Mouse (Mus musculus) adrenal gland, postnatal 4 days (tissue): ENCODE results near the gene Atrip. TPM values are rescaled to one million over a fixed set of nuclear protein-coding genes. Genes with fewer than 3 reads are reported as not detected.

Experiments
- DNase-seq, 2 experiments: peaks; one replicate each; pipeline ENCODE4 v3.0.0; 2021 to 2022; ENCODE audit warnings: low spot score in 2 of 2, mixed read lengths in 2 of 2
- total RNA-seq, 2 experiments: library from RNA; stranded (reverse); gene quantifications; 2 replicates each; pipeline ENCODE4 v1.2.3; 2021

Gene Atrip
- total RNA-seq, 2 experiments from 2014 or later = 20.7 to 21.3 TPM

DNA sequence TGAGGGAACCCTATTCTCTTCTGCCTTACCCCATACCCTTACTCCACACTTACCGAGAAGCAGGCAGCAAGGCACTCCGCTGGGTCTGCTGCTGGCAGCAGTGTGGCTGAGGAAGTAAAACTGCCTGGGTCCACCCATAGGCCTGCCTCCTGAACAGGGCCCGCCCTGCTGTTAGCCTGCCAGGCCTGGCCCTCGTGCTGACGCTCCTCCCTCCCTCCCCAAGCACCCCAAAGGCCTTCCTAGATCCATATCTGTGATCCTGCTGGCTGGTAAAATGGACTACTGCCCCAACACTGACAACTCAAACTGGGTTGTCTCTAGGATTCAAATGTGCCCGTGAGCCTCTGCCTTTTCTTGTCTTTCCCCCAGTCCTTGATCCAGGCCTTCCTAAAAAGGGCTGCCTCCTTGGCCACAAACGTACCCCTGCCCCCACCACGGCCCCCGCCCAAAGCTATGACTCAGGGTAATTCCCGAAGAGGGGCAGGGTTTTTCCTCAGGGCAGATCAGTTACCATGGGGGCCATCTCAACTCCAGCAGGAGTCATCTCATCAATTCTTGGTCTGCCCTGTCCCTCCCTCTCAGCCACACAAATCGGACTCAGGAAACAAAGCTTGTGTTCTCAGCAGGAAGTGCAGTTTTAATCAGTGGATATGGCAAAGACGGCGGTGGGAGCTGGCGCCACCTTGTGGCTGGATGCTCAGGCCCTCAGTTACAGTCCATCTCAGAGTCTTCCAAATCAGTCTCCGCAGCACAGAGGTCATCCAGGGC, 14.6 kb downstream of the Atrip start, which contains the start of gene Trex1:
Trex1 (minus strand) TSS at position 599 of the 768 bp plus-strand sequence.
- peak; percentile 53 to 76 for DNase-seq

DNA sequence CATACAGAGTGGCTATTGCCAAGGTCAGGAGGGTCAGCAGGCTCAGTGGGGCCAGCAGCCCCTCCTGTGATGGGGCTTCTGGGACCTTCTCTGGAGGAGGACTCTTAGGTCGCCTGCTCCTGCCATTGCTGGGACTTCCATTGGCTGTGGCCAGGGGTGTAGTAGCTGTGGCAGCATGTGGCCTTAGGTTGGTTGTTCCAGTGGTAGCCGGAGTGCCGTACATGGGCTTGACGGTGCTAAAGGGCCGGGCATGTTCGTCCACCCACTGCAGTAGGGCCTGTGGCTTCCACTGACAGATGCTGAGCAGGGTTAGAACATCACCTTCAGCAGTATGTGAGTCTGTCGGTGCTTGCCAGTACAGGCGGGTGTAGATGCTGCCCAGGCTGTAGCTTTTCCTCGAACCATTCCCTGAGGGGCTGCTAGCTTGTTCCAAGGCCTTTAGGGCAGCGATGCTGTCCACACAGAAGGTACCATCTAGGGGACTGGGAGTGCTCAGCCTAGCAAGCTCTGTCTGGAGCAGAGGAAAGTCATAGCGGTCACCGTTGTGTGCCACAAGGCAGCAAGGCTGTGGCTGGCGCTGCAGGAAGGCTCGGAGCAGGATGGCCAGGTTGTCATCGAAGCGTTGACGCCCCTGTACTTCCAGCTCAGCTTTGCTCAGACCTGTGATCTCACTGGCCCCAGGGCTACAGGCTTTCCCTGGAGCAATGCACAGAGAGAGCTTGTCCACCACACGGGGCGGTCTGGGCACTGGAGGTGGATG, 15.7 kb downstream of the Atrip start:
- DNase-seq = no peak

DNA sequence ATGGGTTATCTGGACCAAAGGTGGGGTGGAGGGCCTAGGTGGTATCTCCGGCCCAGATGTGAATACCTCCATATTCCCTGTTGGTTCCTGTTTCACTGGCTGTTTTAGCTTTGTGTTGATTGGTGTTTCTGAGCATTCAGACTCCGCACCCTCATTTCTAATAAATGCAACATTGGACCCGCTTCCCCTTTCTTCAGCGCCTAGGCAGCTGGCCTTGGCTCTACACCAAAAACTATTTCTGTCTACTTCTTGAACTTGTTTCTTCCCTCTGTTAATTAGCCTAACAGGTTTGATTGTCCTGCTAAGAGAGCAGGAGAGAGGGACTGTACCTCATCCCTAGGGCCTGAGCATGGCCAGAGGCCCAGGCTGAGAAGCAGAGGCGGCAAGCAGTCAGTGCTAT, 16.4 kb downstream of the Atrip start:
- DNase-seq = no peak

DNA sequence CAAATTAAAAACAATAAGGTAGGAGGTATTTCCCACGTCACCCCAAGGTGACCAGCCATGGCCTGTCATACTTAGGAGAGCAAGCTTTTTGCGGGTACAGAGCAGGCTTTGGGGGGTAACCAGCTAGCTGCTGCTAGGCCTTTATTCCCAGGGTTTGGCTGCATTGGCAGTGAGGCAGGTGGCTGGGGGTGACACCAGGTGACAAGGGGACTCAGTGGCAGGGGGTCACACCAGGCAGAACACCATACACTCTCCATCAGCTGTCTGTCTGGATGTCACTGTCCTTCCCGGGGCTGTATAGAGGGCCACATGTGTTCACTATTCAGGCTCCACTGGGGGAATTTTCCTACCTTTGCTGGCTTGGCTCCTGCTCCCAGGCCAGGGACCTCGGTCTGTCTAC, 17.0 kb downstream of the Atrip start:
- no peak for DNase-seq

DNA sequence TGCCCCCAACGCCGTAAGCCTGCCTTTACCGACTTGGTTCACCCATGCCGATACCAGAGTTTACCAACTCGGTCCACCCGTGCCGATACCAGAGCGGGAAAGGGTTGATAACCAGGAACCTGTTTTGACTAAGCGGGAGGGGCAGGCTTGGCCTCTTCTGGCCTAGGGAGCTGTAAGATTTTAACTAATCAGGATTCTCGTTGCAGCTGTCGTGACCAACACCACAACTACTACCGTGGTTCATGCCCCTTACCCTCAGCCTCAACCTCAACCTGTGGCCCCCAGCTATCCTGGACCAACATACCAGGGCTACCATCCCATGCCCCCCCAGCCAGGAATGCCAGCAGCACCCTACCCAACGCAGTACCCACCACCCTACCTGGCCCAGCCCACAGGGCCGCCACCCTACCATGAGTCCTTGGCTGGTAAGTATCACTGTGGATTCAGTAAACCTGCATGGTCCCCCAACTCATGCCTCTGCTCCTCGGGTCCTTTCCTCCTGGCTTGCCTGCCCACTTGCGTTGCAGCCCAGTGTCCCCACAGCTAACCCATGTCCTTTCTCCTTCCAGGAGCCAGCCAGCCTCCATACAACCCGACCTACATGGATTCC, 17.7 kb downstream of the Atrip start:
- DNase-seq = no peak

DNA sequence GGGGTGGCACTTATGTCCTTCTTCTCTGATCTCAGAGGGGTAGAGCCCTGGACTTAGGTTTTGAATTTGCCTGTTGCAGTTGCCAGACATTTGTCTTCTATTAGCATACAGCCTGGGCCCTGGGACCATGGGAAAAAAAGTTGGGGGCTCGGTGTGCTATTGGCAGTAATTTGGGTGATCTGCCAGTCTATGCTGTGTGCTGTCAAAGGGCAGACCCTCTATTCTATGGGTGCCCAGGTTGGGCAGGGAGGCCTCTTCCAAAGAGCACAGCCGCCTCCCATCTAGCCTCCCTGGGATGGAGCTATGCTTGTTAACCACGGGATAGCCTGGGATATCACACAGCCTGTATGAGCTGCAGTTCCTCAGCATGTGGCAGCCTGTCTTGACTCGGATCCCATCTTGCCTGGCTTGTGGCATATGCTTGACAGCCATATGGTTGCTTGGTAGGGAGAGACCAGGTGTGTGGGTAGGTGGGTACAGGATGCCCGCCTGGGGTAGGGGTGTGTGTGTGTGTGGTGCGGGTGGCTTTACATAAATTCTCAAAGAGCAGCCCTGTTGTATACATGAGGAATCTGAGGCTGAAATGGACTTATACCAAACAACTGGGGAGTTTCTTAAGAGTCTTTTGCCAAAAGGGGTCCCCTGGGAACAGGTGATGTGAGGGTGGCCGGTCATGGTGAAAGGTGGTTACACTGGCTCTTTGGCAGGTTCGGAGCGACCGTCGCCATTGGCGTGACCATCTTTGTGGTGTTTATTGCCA, 18.5 kb downstream of the Atrip start:
- DNase-seq = no peak

DNA sequence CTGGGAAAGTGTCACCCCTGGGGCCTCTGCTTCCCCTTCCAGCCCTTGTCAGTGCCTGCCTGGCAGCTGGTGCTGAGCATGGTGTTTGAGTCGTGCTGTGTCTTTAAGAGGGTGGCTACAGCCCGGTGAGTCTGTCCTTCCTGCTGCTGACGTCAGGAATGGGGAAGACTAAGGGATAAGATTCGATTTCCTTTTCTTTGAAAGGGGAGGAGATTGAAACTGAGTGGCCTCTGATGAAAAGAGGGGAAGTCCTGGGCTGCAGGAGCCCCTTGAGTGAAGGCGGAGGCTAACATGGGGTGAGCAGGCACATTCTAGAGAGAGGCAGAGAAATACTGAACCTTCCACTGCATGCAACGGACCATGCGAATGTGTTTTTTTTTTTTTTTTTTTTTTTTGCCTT, 19.2 kb downstream of the Atrip start:
- DNase-seq = peak; percentile 3 to 49

DNA sequence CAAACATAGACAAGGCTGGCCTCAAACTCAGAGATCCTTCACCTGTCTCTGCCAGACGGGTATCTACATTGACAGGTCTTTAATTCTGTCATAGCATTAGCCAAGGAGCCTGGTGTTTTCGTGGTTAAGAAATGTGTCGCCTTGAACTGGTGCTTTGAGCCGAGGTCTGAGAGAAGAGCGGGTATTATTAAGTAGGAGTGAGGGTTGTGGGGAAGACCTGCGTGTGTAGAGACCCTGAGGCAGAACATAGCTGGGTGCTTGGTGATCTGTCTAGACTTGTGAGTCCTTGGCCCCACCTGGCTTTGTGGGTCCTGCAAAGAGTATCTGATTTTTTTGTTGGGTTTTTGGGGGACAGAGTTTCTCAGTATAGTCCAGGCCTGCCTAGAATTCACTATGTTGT, 20.1 kb downstream of the Atrip start:
- DNase-seq = peak in 1 of 2 experiments; percentile 0

DNA sequence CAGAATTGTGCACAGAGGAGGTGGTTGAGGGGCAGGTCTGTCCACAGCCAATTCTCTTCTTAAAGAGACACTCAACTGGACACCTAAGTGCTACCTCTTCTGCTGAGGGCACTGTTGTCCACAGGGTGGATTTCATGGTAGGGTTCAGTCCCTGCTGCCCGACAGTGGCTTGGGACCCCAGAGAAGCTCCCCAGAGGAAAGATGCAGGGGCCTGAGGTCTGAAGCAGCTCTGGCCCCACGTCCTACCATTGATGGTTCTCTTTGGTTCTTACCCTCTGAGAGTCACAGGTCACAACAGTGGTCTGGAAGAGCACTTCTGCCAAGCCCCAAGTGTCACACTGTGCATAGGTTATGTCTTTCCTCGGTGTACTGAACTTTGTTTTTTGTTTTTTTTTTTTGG, 20.6 kb downstream of the Atrip start:
- DNase-seq = no peak

DNA sequence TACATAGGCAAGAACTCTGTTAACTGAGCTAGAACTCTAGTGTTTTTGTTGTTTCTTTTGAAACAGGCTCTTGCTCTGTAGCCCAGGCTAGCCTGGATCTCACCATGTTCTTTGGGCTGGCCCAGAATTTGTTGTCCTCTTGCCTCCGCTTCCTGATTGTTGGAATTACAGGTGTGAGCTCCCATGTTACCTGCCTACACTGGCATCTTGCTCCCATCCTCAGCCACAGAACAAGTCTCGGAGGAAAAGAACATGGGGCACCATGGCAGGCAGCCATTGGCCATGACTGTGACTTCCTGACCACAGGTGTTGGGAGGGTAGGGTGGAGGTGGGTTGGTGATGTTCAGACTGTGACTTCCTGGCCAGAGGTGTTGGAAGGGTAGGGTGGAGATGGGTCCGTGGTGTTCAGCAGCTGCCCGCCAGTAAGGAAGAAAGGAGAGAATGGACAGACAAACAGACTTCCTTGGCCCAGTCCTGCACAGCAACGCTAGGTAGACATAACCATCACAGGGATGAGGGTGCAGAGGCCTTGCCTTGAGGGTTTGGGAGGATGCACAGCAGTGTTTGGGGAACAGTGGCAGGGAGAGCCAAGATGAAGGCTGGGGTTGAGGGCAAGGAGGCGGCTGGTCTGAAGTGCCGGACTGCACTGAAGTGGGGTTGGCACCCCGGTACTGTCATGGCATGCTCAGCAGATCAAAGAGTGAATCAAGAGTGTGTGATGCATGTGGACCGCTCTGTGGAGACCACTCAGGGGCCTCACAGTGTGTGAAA, 21.2 kb downstream of the Atrip start:
- DNase-seq = peak in 1 of 2 experiments; percentile 0

DNA sequence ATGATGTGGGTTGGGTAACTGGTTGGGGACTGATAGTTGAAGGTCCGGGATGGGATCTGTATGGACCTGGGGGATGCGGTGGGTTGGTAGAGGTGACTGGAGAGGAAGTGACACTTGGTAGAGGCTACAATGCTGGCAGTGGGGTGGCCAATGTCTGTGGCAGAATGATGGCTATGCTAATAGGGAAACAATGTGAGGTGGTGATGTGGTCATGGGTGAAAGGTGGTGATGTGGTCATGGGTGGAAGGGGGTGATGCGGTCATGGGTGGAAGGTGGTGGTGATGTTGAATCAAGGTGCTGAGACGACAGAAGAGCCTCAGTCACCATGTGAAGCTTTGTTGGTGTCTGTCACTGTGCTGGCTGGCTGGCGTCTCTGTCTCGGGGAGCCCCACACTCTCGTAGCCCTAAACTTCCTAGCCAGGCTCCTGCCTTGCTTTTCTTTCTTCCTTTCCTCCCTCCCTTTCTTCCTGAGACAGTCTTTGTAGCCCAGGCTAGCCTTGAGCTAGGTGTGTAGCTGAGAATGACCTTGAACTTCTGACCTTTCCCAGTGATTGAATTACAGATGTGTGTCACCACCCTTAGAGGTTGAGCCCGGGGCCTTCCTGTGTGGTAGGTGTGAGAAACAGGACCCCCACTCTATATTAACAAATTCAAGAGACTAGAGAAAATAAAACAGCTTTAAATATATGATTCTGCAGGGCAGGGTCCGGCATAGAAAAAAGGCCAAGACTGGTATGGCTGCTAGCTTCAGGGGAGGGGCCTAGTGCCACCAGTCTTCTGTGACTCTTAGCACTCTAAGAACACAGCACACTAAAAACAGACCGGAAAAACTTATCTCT, 22.1 kb downstream of the Atrip start:
- peak in 1 of 2 experiments; percentile 1 for DNase-seq

DNA sequence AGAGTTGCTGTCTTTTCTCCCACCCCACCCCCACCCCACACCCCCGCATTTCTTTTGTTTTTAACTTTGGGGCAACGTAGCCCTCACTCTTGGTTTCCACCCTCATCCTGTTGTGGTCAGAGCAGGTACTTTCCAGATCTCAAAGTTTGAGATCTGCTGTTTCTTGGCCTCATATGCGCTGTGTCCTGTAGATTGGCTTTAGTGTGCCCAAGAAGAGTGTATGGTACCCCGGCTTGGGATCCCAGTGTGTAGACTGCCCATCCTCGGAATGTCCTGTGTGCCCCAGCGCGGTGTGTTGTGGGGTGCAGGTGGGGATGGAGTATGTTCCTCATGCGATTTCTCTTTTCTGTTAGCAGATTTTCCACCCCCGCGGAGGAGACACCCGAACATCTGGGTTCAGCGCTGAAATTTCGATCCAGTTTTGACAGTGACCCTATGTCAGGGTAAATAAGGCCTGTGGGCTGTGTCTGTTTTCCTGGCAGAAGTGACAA, 22.9 kb downstream of the Atrip start:
- DNase-seq = peak in 1 of 2 experiments; percentile 1

DNA sequence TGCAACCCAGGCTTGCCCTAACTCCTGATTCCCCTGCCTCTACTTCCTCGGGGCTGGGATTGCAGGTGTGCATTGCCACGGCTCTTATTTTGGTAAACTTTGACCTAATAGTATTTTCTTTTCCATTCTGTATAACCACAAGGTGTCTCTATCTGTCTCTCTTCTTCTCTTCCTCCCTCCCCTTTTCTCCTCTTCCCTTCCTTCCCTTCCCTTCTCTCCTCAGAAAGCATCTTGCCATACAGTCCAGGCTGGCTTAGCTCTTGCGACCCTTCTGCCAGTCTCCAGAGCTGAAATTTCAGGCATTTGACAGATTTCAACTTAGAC, 23.3 kb downstream of the Atrip start:
- no peak for DNase-seq

DNA sequence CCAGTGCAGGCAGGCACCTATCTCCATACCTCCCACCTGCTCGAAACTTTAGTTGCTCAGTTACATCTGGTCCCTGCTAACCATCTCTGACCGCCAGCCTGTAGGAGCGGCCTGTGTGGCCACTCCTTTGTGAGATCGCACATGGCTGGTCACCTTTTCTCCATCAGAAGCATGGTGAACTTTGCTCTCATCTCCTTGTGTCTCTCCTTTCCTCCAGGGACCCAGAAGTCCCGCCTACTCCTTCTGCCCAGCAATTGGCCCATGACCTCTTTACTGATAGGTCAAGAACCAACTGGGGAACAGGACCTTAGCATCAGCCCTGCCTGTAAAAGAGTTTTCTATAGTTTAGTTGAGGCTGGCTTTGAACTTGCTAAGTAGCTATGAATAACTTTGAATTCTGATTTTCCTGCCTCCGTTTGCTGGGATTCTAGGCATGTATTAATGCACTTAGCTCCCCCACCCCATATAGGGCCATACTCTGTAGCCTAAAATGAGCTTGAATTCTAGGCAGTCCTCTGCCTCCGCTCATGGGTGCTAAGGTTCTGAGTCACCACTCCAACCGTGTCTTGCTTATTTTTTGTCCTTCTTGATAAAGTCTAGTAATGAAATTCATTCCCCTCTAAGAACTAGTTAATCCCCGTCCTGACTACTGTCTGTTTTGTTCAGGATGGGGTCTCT, 23.8 kb downstream of the Atrip start:
- peak in 1 of 2 experiments; percentile 1 for DNase-seq

DNA sequence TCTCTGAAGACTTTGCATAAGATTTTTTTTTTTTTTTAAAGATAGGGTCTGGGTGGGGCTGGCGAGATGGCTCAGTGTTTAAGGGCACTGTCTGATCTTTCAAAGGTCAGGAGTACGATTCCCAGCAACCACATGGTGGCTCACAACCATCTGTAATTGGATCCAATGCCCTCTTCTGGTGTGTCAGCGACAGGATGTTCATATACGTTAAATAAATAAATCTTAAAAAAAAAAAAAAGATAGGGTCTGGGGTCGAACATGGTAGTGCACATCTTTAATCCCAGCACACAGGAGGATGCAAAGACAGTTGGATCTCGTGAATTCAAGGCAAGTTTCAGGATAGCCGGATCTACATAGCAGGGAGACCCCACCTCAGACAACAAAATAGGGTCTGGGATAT, 24.6 kb downstream of the Atrip start:
- DNase-seq = no peak

DNA sequence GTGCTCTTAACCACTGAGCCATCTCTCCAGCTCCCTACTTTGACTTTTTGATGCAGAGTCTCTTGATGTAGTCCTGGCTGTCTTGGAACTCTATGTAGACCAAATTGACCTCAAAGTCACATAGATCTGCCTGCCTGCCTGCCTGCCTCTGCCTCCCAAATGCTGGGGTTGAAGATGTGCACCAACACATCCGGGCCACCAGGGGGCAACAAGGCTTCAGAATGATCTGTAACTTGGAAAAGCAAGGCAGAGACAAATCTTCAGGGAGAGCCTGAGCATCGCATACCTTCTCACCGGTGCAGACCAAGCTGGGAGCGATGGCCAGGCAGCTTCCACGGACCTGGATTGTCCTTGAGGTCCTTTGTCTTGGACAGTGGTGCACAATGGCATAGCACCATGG, 27.6 kb downstream of the Atrip start:
- no peak for DNase-seq

DNA sequence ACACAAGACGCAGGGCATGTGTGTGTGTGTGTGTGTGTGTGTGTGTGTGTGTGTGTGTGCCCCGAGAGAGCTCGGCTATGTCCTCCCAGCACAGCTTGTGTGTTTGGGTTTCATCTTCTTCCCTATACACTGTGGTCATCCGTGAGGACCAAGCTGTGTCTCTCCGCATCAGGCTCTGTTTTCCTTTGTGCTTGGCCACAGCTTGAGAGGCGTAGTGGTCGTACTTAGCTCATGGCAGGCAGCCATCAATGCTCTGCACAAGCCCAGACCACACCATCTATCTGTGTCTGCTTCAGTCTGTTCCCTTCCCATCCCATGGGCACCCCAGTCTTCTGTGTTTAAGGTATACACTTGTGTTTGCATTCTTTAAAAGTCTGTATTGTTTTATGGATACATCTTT, 32.6 kb downstream of the Atrip start:
- DNase-seq = no peak

DNA sequence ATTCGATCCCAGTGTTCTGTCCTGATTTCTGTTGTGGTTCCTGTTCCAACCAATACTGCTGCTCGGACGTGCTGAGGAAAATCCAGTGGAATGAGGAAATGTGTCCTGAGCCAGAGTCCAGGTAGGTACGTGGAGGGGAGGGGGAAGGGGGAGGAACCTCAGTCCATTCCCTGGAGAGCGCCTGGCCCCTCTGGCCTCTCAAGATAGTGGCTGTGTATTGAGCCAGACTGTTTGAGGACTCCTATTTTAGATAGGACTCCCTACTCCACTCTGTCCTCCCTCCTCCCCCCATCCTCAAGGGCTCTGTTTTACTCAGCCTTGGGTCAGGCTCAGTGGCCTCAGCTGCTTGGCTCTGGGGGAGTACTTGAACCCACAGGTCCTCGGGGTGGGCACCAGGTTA, 33.0 kb downstream of the Atrip start:
- no peak for DNase-seq

DNA sequence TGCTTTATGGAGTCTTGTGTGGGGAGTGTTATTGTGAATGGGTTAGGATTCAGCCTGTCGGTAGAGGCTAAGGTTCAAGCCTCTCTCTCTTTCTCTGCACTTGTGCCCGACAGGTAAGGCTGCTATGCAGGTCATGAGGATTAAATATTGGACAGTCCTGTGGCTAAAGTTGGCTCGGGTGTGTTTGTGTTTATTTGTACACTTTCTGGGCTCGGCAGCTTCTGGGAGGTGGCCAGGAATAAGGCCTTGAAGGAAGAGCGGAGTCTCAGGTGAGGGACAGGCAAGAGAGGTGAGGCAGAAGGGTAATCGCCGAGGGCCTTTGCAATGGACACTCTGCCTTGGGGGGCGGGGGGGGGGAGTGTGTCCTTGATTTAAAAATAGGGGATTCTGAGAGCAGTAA, 33.7 kb downstream of the Atrip start:
- no peak for DNase-seq
